Mouse (Mus musculus) G1E-ER4 (cell line): Measurements from ENCODE around the gene Mettl1. TPM values are rescaled to one million over a fixed set of nuclear protein-coding genes. Genes with fewer than 3 reads are reported as not detected.

Experiments used
- GATA1 ChIP-seq: IDR thresholded peaks from one replicate; pipeline ENCODE4 v1.8.0; 2012; ENCODE audit warnings: low read length, inconsistent platforms
- polyA plus RNA-seq: library from polyadenylated mRNA; stranded (reverse); fragments of >175 nt; gene quantifications from 2 replicates; pipeline ENCODE4 v1.2.3, GENCODE M21; 2012

Mettl1 gene
- 17.5 and 38.2 TPM in 2 replicates for polyA plus RNA-seq

- TF ChIP-seq GATA1, result no peak
These were observed at the start of gene Mettl1, which contains the start of gene Eef1akmt3 for GRCm38 (mm10) chr10:127041274-127041766. Gene Mettl1, plus strand, starts transcription at chr10:127041414. Gene Eef1akmt3, minus strand, starts transcription at chr10:127041513.

DNA sequence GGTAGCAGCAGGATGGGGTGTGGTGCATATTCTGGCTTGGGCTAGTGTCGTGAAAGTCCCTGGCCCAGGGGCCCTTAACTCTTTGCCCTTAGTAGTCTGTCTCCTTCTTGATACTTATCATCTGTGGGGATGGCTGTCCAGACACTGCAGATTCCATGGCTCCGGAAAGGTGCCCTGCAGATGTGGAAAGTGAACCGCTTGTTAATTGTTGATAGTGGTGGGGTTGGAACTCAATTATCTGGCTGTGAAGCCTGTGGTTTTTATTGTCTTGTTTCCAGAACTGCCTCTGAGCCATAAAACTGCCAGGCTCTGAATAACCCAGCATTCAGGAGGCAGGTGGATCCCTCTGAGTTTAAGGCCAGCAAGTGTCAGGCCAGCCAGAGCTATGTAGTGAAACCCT is 49.5 kb upstream of the Mettl1 start:
- TF ChIP-seq GATA1, result no peak

- TF ChIP-seq GATA1, result no peak
These were observed 47.6 kb upstream of the Mettl1 start for GRCm38 (mm10) chr10:126993621-126994020.

DNA sequence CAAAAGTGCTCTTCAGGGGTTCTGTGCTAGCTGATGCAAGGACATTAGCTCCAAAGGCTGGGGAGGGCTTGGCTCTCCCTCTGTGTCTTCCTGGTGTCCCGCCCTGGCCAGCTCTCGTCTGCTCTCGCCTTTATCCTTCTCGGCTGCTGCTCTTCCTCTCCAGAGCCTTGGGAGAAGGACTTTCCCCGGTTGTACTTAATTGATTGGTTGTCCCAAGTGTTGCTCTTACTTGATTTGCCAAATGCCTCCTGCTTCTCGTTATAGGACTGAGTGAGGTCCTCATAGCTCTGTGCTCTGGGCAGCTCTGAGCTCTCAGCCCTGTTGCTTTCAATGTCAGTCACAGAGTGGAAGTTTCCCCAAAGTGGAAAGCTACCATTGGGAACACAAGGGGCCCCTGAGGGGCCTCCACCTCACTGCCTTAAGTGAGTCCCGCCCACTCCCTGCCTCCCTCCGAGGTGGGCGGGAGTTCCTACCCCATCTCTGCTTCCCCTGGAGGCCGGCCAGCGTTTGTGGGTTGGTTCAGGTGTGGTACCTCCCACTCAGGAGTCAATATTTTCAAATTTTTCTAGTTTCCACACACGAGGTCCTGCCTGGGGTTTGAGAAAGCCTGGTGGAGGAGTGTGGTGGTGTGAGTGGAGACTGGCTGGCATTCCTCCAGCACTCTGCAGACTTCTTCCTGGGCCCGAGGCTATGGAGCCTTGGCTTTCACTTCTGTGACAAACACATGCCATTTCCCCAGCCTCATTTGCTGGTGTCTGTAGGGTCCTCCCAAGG is 43.7 kb upstream of the Mettl1 start:
- no peak for TF ChIP-seq GATA1

DNA sequence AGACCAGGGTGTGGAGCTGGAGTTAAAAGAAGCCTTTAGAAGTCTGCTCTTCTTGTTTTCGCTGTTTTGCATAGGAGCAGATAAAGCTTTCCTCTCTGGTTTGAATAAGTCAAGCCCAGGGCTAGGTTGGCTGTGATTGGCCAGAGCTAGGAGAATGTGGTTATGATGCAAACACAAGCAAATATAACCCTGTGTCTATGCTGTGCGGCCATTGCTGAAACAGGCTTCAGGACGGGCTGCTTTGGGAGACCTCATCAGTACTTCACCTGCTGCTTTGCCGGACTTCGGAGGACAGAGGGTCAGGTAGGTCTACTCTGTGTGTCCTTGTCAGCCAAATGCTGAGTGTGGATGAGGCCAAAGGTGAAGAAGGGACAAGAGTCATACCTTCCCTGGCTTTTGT is 40.7 kb upstream of the Mettl1 start, which contains the start of gene Avil:
Avil (plus strand) TSS at position 181 of the 400 bp plus-strand sequence.
- no peak for TF ChIP-seq GATA1

DNA sequence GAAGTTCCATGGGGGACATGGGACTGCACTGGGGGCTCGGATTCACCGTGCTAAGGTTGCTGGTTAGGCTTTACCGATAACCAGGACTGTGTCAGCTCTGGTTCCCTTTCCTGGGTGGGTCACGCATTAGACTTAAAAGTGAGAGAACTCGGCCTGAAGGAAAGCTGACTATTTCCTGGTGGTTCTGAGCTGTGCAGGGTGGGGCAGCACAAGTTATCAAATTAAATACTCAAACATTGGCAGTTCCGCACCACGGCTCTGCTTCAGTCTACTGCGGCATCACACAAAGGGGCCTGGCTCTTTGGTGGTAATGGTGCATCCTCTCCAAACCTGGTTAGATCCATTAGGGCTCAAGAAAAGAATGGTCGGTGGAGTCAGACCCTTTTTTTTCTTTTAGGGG is 39.9 kb upstream of the Mettl1 start:
- no peak for TF ChIP-seq GATA1

GRCm38 (mm10) chr10:127002056-127002455 is 39.2 kb upstream of the Mettl1 start:
- no peak for TF ChIP-seq GATA1

- no peak for TF ChIP-seq GATA1
These were observed 38.4 kb upstream of the Mettl1 start for GRCm38 (mm10) chr10:127002765-127003164.

DNA sequence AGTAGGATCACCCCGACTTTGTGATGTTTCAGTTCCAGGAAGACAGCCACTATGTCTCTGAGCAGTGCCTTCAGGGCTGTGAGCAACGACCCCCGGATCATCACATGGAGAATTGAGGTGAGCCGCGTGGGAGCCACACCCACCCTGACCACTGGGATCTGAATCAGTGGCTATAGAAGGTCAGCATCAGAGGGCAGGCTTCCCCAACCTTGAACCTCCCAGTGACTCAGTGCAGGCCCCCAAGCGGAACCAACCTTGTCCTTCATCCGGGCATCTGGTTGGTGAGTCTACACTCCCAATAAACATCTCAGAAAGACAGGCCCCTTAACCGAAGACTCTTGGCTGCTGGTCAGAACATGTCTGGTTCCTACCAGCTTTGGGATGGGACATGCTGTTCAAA is 37.9 kb upstream of the Mettl1 start:
- no peak for TF ChIP-seq GATA1

DNA sequence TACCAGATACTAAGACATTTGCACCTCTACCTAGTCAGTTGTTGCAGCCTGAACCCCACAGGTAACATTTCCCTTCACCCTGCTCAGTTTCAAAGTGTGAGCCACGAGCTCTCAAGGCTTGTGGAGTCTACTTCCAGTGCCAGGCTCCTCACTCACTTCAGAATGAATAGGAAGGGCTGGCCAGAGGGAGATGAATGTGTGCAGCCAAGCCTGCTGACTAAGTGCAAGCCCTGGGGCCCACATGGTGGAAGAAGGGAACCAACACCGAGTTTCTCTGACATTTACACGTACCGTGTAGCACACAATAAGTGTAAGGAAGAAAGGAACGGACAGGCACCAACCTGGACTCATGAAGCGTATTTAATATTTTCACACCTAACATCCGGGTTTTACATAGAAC is 37.4 kb upstream of the Mettl1 start:
- no peak for TF ChIP-seq GATA1

DNA sequence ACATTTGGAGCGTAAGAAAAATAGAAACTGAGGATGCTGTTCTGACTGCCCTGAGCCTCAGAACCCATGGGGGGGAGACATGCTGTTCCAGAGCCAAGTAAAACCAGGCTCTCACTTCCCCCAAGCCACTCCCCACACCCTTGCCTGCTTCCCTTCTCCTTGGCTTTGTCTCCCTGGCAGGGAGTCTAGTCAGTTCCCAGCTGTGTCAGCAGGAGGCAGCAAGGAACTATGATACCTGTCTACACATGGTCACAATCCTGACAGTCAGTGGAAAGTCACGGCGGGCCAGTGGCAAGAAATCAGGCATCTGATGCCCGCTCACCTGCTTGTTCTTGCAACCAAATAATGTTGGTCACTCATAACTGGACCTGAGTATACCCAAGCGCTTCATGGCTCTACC is 24.7 kb upstream of the Mettl1 start:
- TF ChIP-seq GATA1, result no peak

GRCm38 (mm10) chr10:127017071-127017470 is 24.1 kb upstream of the Mettl1 start:
- TF ChIP-seq GATA1, result no peak

- TF ChIP-seq GATA1, result no peak
These were observed 22.8 kb upstream of the Mettl1 start for GRCm38 (mm10) chr10:127018422-127018821.

DNA sequence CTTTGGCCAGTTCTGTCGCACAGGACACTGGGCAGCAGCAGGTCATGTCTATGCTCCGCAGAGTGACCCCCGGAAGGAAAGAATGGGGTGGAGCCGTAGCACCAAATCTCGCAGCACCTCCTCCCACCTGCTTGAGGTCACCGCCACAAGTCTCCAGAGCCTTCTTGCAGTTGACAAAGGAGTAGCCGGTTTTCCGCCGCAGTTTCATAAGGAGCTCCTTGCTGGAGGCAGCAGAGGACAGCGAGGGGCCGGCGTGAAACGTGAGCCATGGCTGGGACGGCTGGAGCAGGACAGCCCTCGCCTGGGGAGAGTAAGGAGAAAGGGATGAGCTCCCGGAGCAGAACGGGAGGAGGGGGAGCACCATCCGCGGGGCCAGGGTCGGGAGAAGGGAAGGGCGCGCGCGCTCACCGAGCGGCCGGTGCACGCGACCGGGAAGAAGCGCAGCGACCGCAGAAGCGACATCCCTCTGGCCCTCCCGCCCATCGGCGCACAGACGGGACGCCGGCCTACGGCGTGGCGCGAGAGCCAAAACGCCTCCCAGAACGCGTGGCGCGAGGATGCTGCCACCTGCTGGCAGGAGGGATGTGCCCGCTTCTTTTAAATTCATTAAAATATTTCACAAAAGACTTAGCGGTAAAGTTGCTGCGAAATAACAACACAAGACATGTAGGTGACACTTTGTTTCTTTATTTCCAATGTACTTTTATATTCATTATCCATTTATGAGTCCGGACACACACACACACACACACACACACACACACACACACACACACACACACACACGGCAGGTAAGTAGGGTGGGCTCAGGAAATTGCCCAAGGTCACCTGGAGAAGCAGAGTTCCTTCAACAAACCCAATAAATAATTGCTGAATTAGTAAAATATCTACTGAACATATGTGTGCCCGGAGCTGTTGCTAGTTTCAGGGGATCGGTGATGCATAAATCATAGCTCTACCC is 10.6 kb upstream of the Mettl1 start, which contains the start of gene Tsfm:
Tsfm (minus strand) TSS at position 505 of the 961 bp plus-strand sequence.
- TF ChIP-seq GATA1, result no peak

DNA sequence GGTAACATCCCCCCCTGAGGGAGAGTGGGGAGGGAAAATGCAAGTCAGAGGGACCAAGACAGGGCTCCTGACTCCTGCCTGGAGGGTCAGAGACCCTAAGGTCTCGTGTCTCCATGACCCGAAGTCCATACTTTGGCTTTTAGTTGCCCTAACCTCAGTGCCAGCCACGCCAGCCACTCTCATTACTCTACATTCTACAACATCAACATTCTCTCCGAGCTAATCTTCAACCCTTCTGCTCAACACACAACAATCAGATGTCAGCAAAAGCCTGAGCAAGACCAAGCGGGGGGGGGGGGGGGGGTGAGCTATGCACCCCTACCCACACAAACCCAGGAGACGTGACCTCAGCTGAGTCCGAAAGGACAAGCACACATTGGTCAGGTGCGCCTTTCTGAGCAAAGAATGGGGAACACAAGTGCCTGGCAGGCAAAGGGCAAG is 7.9 kb upstream of the Mettl1 start:
- no peak for TF ChIP-seq GATA1

DNA sequence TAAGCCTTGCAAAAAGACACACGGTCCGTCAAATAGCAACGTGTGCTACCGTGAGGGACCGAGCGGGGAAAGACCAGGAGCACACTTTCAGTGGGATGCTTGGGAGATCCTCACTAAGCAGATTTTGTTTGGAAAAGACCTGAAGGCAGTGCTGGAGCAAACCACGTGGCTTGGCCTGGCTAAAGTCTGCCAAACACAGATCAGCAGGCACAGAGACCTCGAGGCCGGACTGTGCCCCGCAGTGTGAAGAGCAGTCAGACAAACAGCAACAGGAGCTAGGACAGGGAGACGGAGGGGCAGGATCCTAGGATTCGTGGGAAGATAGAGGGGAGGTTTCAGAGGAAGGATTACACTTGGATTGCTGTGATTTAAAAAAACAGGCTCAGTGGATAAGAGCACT is 4.9 kb upstream of the Mettl1 start:
- no peak for TF ChIP-seq GATA1

GRCm38 (mm10) chr10:127037641-127038040 is 3.6 kb upstream of the Mettl1 start:
- TF ChIP-seq GATA1, result no peak
